29 mouse cellular contexts compared by ENCODE assay signal in the genomic region with DNA sequence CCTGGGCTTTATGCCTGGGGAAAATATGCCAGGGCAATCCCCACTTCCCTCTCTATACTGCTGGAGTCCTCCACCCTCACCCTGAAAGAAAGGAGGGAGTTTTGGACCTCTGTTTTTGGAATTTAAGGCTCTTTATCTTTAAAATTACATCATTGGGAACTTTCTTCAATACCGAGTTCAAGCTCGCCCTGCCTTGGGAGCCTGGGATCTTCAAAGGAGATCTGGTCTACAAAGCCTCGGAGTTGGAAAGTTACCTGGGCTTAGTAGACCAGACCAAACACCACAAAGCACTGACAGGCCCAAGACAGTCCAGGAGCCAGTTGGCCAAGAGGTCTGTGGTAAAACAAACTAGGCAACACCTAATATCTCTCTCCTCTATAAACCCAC. TPM values are rescaled to one million over a fixed set of nuclear protein-coding genes. Genes with fewer than 3 reads are reported as not detected.
A peak's percentile ranks its signal among the peaks of the same experiment; 100 is the strongest.
DNase-seq lines count a peak whose midpoint lies in the region; ATAC-seq and TF ChIP-seq lines count a peak whose summit lies in the region.
"Had no signal": no experiment of that assay in that cellular context is flagged by ENCODE, and none has a peak within 500 bp of the region (broad histone marks: within the 10 kb centered on the region; RNA-seq: fewer than 3 reads in every experiment).

No protein-coding gene starts in this region.

- H3K4me2 ChIP-seq in hindbrain, embryonic 16.5 days (ENCODE audit: low read length) = no peak overlapping the region
- H3K4me2 ChIP-seq in liver, embryonic 11.5 days = peak overlapping the region; percentile 12
- H3K4me2 ChIP-seq: embryonic facial prominence, embryonic 12.5 days; hindbrain, embryonic 15.5 days; limb, embryonic 12.5 days; midbrain, embryonic 13.5 days; neural tube, embryonic 13.5 days had no signal

- H3K27me3 ChIP-seq in hindbrain, embryonic 10.5 days (ENCODE audit: insufficient read depth, poor library complexity, severe bottlenecking) = peaks cover 99% of the 10 kb centered on the region
- H3K27me3 ChIP-seq in hindbrain, embryonic 16.5 days (replicated peaks; ENCODE audit: control insufficient read depth, insufficient read depth, low read length) = peaks cover 57% of the 10 kb centered on the region
- H3K27me3 ChIP-seq in E14TG2a.4 (ENCODE audit: insufficient read depth, low read length) = no peaks in the 10 kb centered on the region
- H3K27me3 ChIP-seq in embryonic facial prominence, embryonic 10.5 days (replicated peaks; ENCODE audit: low read depth, poor library complexity, severe bottlenecking) = peaks cover 99% of the 10 kb centered on the region
- peaks cover 86% of the 10 kb centered on the region for H3K27me3 ChIP-seq in liver, embryonic 11.5 days (replicated peaks; ENCODE audit: control insufficient read depth, insufficient read depth, low read length)

- H3K9me3 ChIP-seq in hindbrain, embryonic 10.5 days = 0 out of 2 replicates have a peak, but pooled peaks cover 4% of the 10 kb centered on the region
- no peaks in the 10 kb centered on the region for H3K9me3 ChIP-seq in hindbrain, embryonic 16.5 days (ENCODE audit: control insufficient read depth, low read length)
- no peaks in the 10 kb centered on the region for H3K9me3 ChIP-seq in E14TG2a.4 (ENCODE audit: low read length)
- H3K9me3 ChIP-seq in embryonic facial prominence, embryonic 10.5 days = no peaks in the 10 kb centered on the region
- no peaks in the 10 kb centered on the region for H3K9me3 ChIP-seq in liver, embryonic 11.5 days (ENCODE audit: control insufficient read depth, low read length)
- H3K9me3 ChIP-seq: embryonic facial prominence, embryonic 12.5 days; kidney, embryonic 15.5 days; limb, embryonic 12.5 days; midbrain, embryonic 13.5 days had no signal

- no peaks in the 10 kb centered on the region for H3K36me3 ChIP-seq in hindbrain, embryonic 10.5 days
- no peaks in the 10 kb centered on the region for H3K36me3 ChIP-seq in hindbrain, embryonic 16.5 days (ENCODE audit: control insufficient read depth, insufficient read depth, low read length)
- H3K36me3 ChIP-seq in E14TG2a.4 (ENCODE audit: insufficient read depth, low read length) = no peaks in the 10 kb centered on the region; the same call in 1 of the 2 replicates
- H3K36me3 ChIP-seq in embryonic facial prominence, embryonic 10.5 days (replicated peaks) = no peaks in the 10 kb centered on the region
- H3K36me3 ChIP-seq in liver, embryonic 11.5 days (ENCODE audit: control insufficient read depth, insufficient read depth, low read length) = no peaks in the 10 kb centered on the region
- H3K36me3 ChIP-seq: embryonic facial prominence, embryonic 12.5 days; hindbrain, embryonic 15.5 days; kidney, embryonic 15.5 days; limb, embryonic 12.5 days; midbrain, embryonic 13.5 days; neural tube, embryonic 13.5 days had no signal

- H3K4me3 ChIP-seq in hindbrain, embryonic 10.5 days = no peak overlapping the region
- no peak overlapping the region for H3K4me3 ChIP-seq in hindbrain, embryonic 16.5 days (ENCODE audit: low read length)
- H3K4me3 ChIP-seq in E14TG2a.4 (replicated peaks; ENCODE audit: low read length) = peak overlapping the region; percentile 89
- H3K4me3 ChIP-seq in embryonic facial prominence, embryonic 10.5 days = no peak overlapping the region
- H3K4me3 ChIP-seq in liver, embryonic 11.5 days (ENCODE audit: low read depth, low read length) = no peak overlapping the region
- H3K4me3 ChIP-seq: embryonic facial prominence, embryonic 12.5 days; hindbrain, embryonic 15.5 days; kidney, embryonic 15.5 days; layer of hippocampus, adult 2 months; limb, embryonic 12.5 days; midbrain, embryonic 13.5 days; neural tube, embryonic 13.5 days had no signal

- peaks cover 41% of the 10 kb centered on the region for H3K4me1 ChIP-seq in hindbrain, embryonic 10.5 days (replicated peaks)
- H3K4me1 ChIP-seq in hindbrain, embryonic 16.5 days (ENCODE audit: control insufficient read depth, insufficient read depth, low read depth, low read length) = peaks cover 19% of the 10 kb centered on the region
- peaks cover 73% of the 10 kb centered on the region for H3K4me1 ChIP-seq in E14TG2a.4 (replicated peaks; ENCODE audit: low read depth, low read length)
- peaks cover 49% of the 10 kb centered on the region for H3K4me1 ChIP-seq in embryonic facial prominence, embryonic 10.5 days
- H3K4me1 ChIP-seq in liver, embryonic 11.5 days (replicated peaks; ENCODE audit: control insufficient read depth, insufficient read depth, low read length) = 0 out of 2 replicates have a peak, but pooled peaks cover 4% of the 10 kb centered on the region

- peak; percentile 5 for DNase-seq in hindbrain, embryonic 10.5 days (ENCODE audit: low spot score)
- peak; percentile 22 for DNase-seq in embryonic facial prominence, embryonic 10.5 days (ENCODE audit: low spot score)
- DNase-seq in liver, embryonic 11.5 days (ENCODE audit: low spot score) = no peak
- no peak for DNase-seq in layer of hippocampus, postnatal 14 days (ENCODE audit: low spot score in 2 of 2)
- DNase-seq in right cerebral cortex, postnatal 14 days = no peak
- DNase-seq in left cerebral cortex, postnatal 14 days (ENCODE audit: low spot score in 2 of 2) = no peak
- DNase-seq: adrenal gland, adult 8-10 months; cerebellum, adult 8-10 months; cerebellum, postnatal 36 days; gastrocnemius, postnatal 14 days; heart, adult 18-20 months; heart, postnatal 4 days; kidney, adult 18-20 months; kidney, postnatal 36 days; lung, postnatal 36 days had no signal

- no peak for TF ChIP-seq CTCF in E14TG2a.4 (conservative IDR thresholded peaks at IDR 0.05; ENCODE audit: low read length)

- intact Hi-C loops in left cerebral cortex, postnatal 14 days (cut with DNase I) = no loop called here

- no peak overlapping the region for H3K9ac ChIP-seq in hindbrain, embryonic 16.5 days (ENCODE audit: low read depth, low read length)
- H3K9ac ChIP-seq in liver, embryonic 11.5 days (ENCODE audit: low read depth, low read length) = no peak overlapping the region
- H3K9ac ChIP-seq: embryonic facial prominence, embryonic 12.5 days; hindbrain, embryonic 15.5 days; kidney, embryonic 15.5 days; limb, embryonic 12.5 days; liver, embryonic 14.5 days; midbrain, embryonic 13.5 days; neural tube, embryonic 13.5 days had no signal

- WGBS in hindbrain, embryonic 10.5 days = 11% methylated on average over 3 of the region's 3 CpGs
- WGBS in hindbrain, embryonic 16.5 days = 26% methylated on average over 3 of the region's 3 CpGs
- 10% methylated on average over 3 of the region's 3 CpGs for WGBS in embryonic facial prominence, embryonic 10.5 days
- 24% methylated on average over 3 of the region's 3 CpGs for WGBS in liver, embryonic 11.5 days

- no peak for ATAC-seq in hindbrain, embryonic 16.5 days
- no peak for ATAC-seq in liver, embryonic 11.5 days (replicated peaks; ENCODE audit: low FRiP score)
- ATAC-seq: activated CD4-positive, CD25-positive, alpha-beta regulatory T cell, adult 4 months; forebrain, embryonic 14.5 days; midbrain, embryonic 13.5 days had no signal

- H3K27ac ChIP-seq in hindbrain, embryonic 10.5 days = no peak overlapping the region
- H3K27ac ChIP-seq in hindbrain, embryonic 16.5 days (ENCODE audit: low read depth, low read length) = no peak overlapping the region
- H3K27ac ChIP-seq in embryonic facial prominence, embryonic 10.5 days (replicated peaks) = no peak overlapping the region
- H3K27ac ChIP-seq in liver, embryonic 11.5 days (ENCODE audit: low read depth, low read length) = no peak overlapping the region
- H3K27ac ChIP-seq: embryonic facial prominence, embryonic 12.5 days; hindbrain, embryonic 15.5 days; kidney, embryonic 15.5 days; layer of hippocampus, adult 2 months; limb, embryonic 12.5 days; liver, embryonic 14.5 days; midbrain, embryonic 13.5 days; neural tube, embryonic 13.5 days had no signal

RNA-seq across cellular contexts. Expression of gene Nr5a2, which starts 6.1 kb away (rescaled TPM):
- polyA plus RNA-seq in hindbrain, embryonic 10.5 days (2016; fragmentation: Nextera tagmentation; extraction: Ambion mirVana) = 0.29 and 0.33 TPM in 2 replicates
- 0.55 and 0.57 TPM in 2 replicates for polyA plus RNA-seq in hindbrain, embryonic 16.5 days (2015; fragmentation: Nextera tagmentation; extraction: Ambion mirVana)
- polyA plus RNA-seq in embryonic facial prominence, embryonic 10.5 days (2016; fragmentation: Nextera tagmentation; extraction: Ambion mirVana) = 1.1 and 1.3 TPM in 2 replicates
- polyA plus RNA-seq in liver, embryonic 11.5 days (2014; fragmentation: Nextera tagmentation; extraction: Ambion mirVana) = 4.9 and 5.3 TPM in 2 replicates
- not detected for total RNA-seq in layer of hippocampus, postnatal 14 days (2021)
- total RNA-seq in left cerebral cortex, postnatal 14 days (2021) = under 1 TPM; 0.11 to 0.90 TPM
- total RNA-seq: layer of hippocampus, adult 2 months; layer of hippocampus, postnatal 25 days; megakaryocyte, adult 5-6 weeks had no signal

Comparison
In these comparisons a context has a peak if more than half of its experiments do, and no peak if none do; other contexts are left out.
1. DNase-seq: peak in hindbrain, embryonic 10.5 days (single experiment) and embryonic facial prominence, embryonic 10.5 days (single experiment); none in liver, embryonic 11.5 days (single experiment), layer of hippocampus, postnatal 14 days (0 of 2), right cerebral cortex, postnatal 14 days (single experiment) and left cerebral cortex, postnatal 14 days (0 of 2).